Mouse (Mus musculus) olfactory bulb, adult 2 months (tissue): ENCODE measurements around the gene Hspb6.

ENCODE experiments used
- CTCF ChIP-seq: fragments of 200-500 bp; IDR thresholded peaks from 2 replicates; pipeline ENCODE4 v1.5.1; 2012; ENCODE audit warnings: low read depth, mild to moderate bottlenecking, low read length, moderate library complexity; ENCODE audit not compliant: insufficient read depth
- POLR2A ChIP-seq: fragments of 200-500 bp; IDR thresholded peaks from 2 replicates; pipeline ENCODE4 v1.6.1; 2012; ENCODE audit warnings: mild to moderate bottlenecking, low read depth, low read length, moderate library complexity; ENCODE audit not compliant: insufficient read depth

DNA sequence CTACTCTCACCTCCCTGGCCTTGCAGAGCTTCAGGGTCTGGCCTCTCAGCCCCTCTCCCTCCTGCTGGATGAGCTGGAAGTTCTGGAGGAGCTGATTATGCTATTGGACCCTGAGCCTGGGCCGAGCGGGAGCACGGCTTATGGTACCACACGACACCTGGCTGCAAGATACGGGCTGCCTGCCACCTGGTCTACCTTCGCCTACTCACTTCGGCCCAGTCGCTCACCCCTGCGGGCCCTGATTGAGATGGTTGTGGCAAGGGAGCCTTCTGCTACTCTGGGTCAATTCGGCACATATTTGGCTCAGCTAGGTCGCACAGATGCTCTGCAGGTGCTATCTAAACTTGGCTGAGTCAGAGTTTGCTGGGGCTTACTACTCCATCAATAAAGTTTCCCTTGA, 15.6 kb downstream of the Hspb6 start:
- TF ChIP-seq CTCF = no peak
- no peak for TF ChIP-seq POLR2A
